Mouse (Mus musculus) spleen, adult 2 months (tissue): Measurements from ENCODE around the gene Grin2b.

ENCODE experiments used
- CTCF ChIP-seq: fragments of 200-500 bp; IDR thresholded peaks from 2 replicates; pipeline ENCODE4 v1.5.1; 2011; ENCODE audit warnings: mild to moderate bottlenecking, inconsistent platforms; ENCODE audit not compliant: insufficient read depth, insufficient read length, insufficient replicate concordance; ENCODE audit errors: extremely low read depth
- POLR2A ChIP-seq: fragments of 200-500 bp; IDR thresholded peaks from 2 replicates; pipeline ENCODE4 v1.6.1; 2011; ENCODE audit warnings: low read depth, low read length, inconsistent platforms

DNA sequence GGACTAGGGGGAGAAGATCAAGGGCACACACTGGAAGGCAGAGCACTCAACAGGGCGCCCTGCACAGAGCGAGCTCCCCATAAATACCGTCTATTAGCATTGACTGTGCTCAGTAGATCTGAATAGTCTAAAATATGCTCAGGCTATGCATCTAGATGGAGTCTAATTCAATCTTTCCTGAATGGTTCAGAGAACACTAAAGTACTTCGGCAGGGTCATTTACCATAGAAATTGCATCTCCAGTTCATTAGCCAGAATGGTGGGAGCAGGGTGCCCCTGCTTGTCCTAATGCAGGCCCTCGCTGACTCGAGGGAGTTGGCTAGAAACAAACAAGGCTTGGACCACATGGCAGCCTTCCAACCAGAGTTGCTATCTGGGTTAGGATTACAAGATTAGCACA, 64.1 kb downstream of the Grin2b start:
- no peak for TF ChIP-seq POLR2A
- TF ChIP-seq CTCF, result no peak
